Mouse (Mus musculus) embryonic facial prominence, embryonic 13.5 days (tissue): ENCODE results near the gene Myo5a. TPM values are rescaled to one million over a fixed set of nuclear protein-coding genes. Genes with fewer than 3 reads are reported as not detected.

Source experiments
- polyA plus RNA-seq: library from polyadenylated mRNA; unstranded; fragments of >200 nt; fragmentation: Nextera tagmentation; extraction: Ambion mirVana; gene quantifications from 2 replicates; pipeline ENCODE4 v1.2.1, GENCODE M21; 2015

The Myo5a gene
- polyA plus RNA-seq, 1 experiment from 2014 or later = 20.1 TPM

Other genes with a start within 250 kb of the Myo5a start
- not detected in 2 replicates for gene Onecut1, start 209.1 kb upstream of the Myo5a start, polyA plus RNA-seq
- gene Fam214a, start 118.1 kb upstream of the Myo5a start, polyA plus RNA-seq = 13.8 and 15.1 TPM in 2 replicates
- gene Arpp19, start 33.4 kb upstream of the Myo5a start, polyA plus RNA-seq = 313 and 324 TPM in 2 replicates
- 0.79 and 1.0 TPM in 2 replicates for gene Myo5c, start 161.0 kb downstream of the Myo5a start, polyA plus RNA-seq
- gene Gnb5, start 235.3 kb downstream of the Myo5a start, polyA plus RNA-seq = 32.3 and 33.4 TPM in 2 replicates